22 mouse cellular contexts compared by ENCODE assay signal in genomic region chr6:9028501-9028900, GRCm38 (mm10).
DNase-seq lines count a peak whose midpoint lies in the region; TF ChIP-seq lines count a peak whose summit lies in the region.
"Had no signal": no experiment of that assay in that cellular context is flagged by ENCODE, and none has a peak within 500 bp of the region (broad histone marks: within the 10 kb centered on the region; RNA-seq: fewer than 3 reads in every experiment).

No protein-coding gene starts in this region.

- H3K4me1 ChIP-seq in CH12.LX (ENCODE audit: control insufficient read depth in 1 of 2, insufficient read depth in 2 of 2) (peaks cover 2 to 28% of the 10 kb centered on the region in 2 experiments; a peak in 3 of 4 replicates), ES-E14 (ENCODE audit: control insufficient read depth in 2 of 2, insufficient read depth in 2 of 2, low read length in 2 of 2, poor library complexity in 1 of 2) (no peaks in the 10 kb centered on the region)
- H3K4me1 ChIP-seq: embryonic facial prominence, embryonic 13.5 days; embryonic facial prominence, embryonic 15.5 days; forebrain, embryonic 10.5 days; forebrain, embryonic 12.5 days had no signal

- no peaks in the 10 kb centered on the region for H3K79me2 ChIP-seq in CH12.LX (replicated peaks; ENCODE audit: control insufficient read depth, extremely low read depth, insufficient read depth, poor library complexity, severe bottlenecking)

- H3K27ac ChIP-seq in CH12.LX (ENCODE audit: insufficient read depth, low read depth) (no peak overlapping the region), ES-E14 (ENCODE audit: insufficient read depth, low read depth, low read length, poor library complexity, severe bottlenecking) (no peak overlapping the region)
- H3K27ac ChIP-seq: embryonic facial prominence, embryonic 13.5 days; embryonic facial prominence, embryonic 15.5 days; forebrain, embryonic 10.5 days; forebrain, embryonic 12.5 days had no signal

- in situ Hi-C loops in CH12.LX (cut with MboI; ENCODE audit: low pct_ligation_motif_present, low pct_unique_long_range_greater_than_20kb, low sequenced_read_pairs), result no loop called here
- in situ Hi-C loops in ES-E14 (cut with MboI; ENCODE audit: low sequenced_read_pairs in 2 of 2, unreplicated experiment in 2 of 2), result no loop called here

- H3K9me3 ChIP-seq in CH12.LX (replicated peaks; ENCODE audit: low read length), result no peaks in the 10 kb centered on the region
- no peaks in the 10 kb centered on the region for H3K9me3 ChIP-seq in ES-E14 (ENCODE audit: control insufficient read depth, insufficient read depth, low read depth, low read length)
- H3K9me3 ChIP-seq: embryonic facial prominence, embryonic 13.5 days; embryonic facial prominence, embryonic 15.5 days; forebrain, embryonic 10.5 days; forebrain, embryonic 12.5 days; G1E had no signal

- peak; percentile 82 for TF ChIP-seq EP300 in CH12.LX (IDR thresholded peaks at IDR 0.05; ENCODE audit: low read length)

- TF ChIP-seq CTCF in CH12.LX (conservative IDR thresholded peaks at IDR 0.05 in 1 of 2, IDR thresholded peaks at IDR 0.05 in 1 of 2; ENCODE audit: low read depth in 2 of 2, low read length in 2 of 2), result no peak

- H3K4me2 ChIP-seq in CH12.LX (ENCODE audit: insufficient read depth, low read depth, poor library complexity, severe bottlenecking), result no peak overlapping the region
- H3K4me2 ChIP-seq: embryonic facial prominence, embryonic 13.5 days; embryonic facial prominence, embryonic 15.5 days; forebrain, embryonic 12.5 days had no signal

- no peaks in the 10 kb centered on the region for H3K27me3 ChIP-seq in CH12.LX (replicated peaks)
- H3K27me3 ChIP-seq: embryonic facial prominence, embryonic 13.5 days; embryonic facial prominence, embryonic 15.5 days; forebrain, embryonic 12.5 days; Patski had no signal

- dilution Hi-C loops in CH12.LX (cut with MboI; ENCODE audit: extremely low pct_ligation_motif_present, extremely low pct_unique_long_range_greater_than_20kb, low sequenced_read_pairs), result no loop called here

- H3K4me3 ChIP-seq in CH12.LX (replicated peaks in 1 of 3; ENCODE audit: low read depth in 2 of 3, low read length in 2 of 3, poor library complexity in 1 of 3) (no peak overlapping the region), ES-E14 (ENCODE audit: insufficient read depth in 1 of 2, low read depth in 1 of 2, low read length in 2 of 2, poor library complexity in 1 of 2, severe bottlenecking in 1 of 2) (no peak overlapping the region)
- H3K4me3 ChIP-seq: embryonic facial prominence, embryonic 13.5 days; embryonic facial prominence, embryonic 15.5 days; erythroblast, embryonic 14.5 days; forebrain, embryonic 10.5 days; forebrain, embryonic 12.5 days had no signal

- no peak; the same call in 1 of the 2 replicates for TF ChIP-seq RAD21 in CH12.LX (IDR thresholded peaks at IDR 0.05; ENCODE audit: low read depth, low read length)

- no peaks in the 10 kb centered on the region for H3K36me3 ChIP-seq in CH12.LX (replicated peaks in 1 of 2; ENCODE audit: control insufficient read depth in 1 of 2, insufficient read depth in 1 of 2, low read length in 1 of 2)
- no peaks in the 10 kb centered on the region for H3K36me3 ChIP-seq in ES-E14 (ENCODE audit: control insufficient read depth, insufficient read depth, low read length, poor library complexity, severe bottlenecking)
- H3K36me3 ChIP-seq: embryonic facial prominence, embryonic 13.5 days; embryonic facial prominence, embryonic 15.5 days; forebrain, embryonic 10.5 days; forebrain, embryonic 12.5 days; G1E had no signal

- no peak overlapping the region for H3K9ac ChIP-seq in CH12.LX (ENCODE audit: insufficient read depth, low read depth)
- H3K9ac ChIP-seq in ES-E14 (ENCODE audit: insufficient read depth, low read depth, low read length, poor library complexity, severe bottlenecking), result no peak overlapping the region
- H3K9ac ChIP-seq: embryonic facial prominence, embryonic 13.5 days; embryonic facial prominence, embryonic 15.5 days; forebrain, embryonic 12.5 days had no signal

- DNase-seq in CH12.LX (ENCODE audit: extremely low read depth), result peak; percentile 76
- peak; percentile 1 for DNase-seq in ES-E14 (ENCODE audit: low read depth, low spot score)
- peak; percentile 31 for DNase-seq in ZHBTc4 (ENCODE audit: low read depth, low spot score)
- no peak for DNase-seq in layer of hippocampus, postnatal 10 days (ENCODE audit: low spot score in 2 of 2)
- DNase-seq in B cell, adult 2 months, result no peak
- DNase-seq: adrenal gland, adult 8-10 months; adrenal gland, postnatal 14 days; adrenal gland, postnatal 36 days; cerebellum, adult 11 months; cerebellum, adult 18-20 months; cerebellum, adult 8-10 months; cerebellum, adult 9-11 months; cerebellum, postnatal 14 days; cerebellum, postnatal 36 days; embryo, embryonic 11 days had no signal

- TF ChIP-seq POLR2A in CH12.LX (IDR thresholded peaks at IDR 0.05; ENCODE audit: low read depth, low read length), result no peak

TF ChIP-seq in CH12.LX, 34 proteins besides CTCF, POLR2A, EP300 and RAD21 (continues in another document):
- TF ChIP-seq BHLHE40 (IDR thresholded peaks at IDR 0.05; ENCODE audit: low read depth, low read length) (peak; percentile 71), POLR2AphosphoS2 (IDR thresholded peaks at IDR 0.05; ENCODE audit: low read depth, low read length) (no peak), ETS1 (conservative IDR thresholded peaks at IDR 0.05; ENCODE audit: low read depth, low read length) (peak; percentile 71), MAX (IDR thresholded peaks at IDR 0.05; ENCODE audit: low read length) (peak; percentile 85), NRF1 (IDR thresholded peaks at IDR 0.05; ENCODE audit: low read depth, low read length) (no peak), TCF12 (IDR thresholded peaks at IDR 0.05; ENCODE audit: low read depth, low read length) (peak; percentile 41; the same call in 1 of the 2 replicates), HCFC1 (IDR thresholded peaks at IDR 0.05; ENCODE audit: low read depth, low read length) (peak; percentile 17; the same call in 1 of the 2 replicates), ZNF384 (IDR thresholded peaks at IDR 0.05; ENCODE audit: low read depth, low read length) (peak; percentile 59), E2F4 (IDR thresholded peaks at IDR 0.05; ENCODE audit: insufficient replicate concordance, low read depth, low read length) (no peak), MEF2A (IDR thresholded peaks at IDR 0.05; ENCODE audit: borderline replicate concordance, low read depth, low read length) (peak; percentile 92), IRF4 (IDR thresholded peaks at IDR 0.05; ENCODE audit: low read depth, low read length) (peak; percentile 72), ZKSCAN1 (IDR thresholded peaks at IDR 0.05; ENCODE audit: borderline replicate concordance, low read depth, low read length) (no peak), MXI1 (IDR thresholded peaks at IDR 0.05; ENCODE audit: low read depth, low read length) (no peak), ELF1 (IDR thresholded peaks at IDR 0.05; ENCODE audit: low read depth, low read length) (0 out of 2 replicates have a peak, but pooled peaks have one; percentile 25), ZC3H11A (IDR thresholded peaks at IDR 0.05; ENCODE audit: low read depth, low read length) (no peak), MAZ (IDR thresholded peaks at IDR 0.05; ENCODE audit: low read depth, low read length) (0 out of 2 replicates have a peak, but pooled peaks have one; percentile 56), ZMIZ1 (IDR thresholded peaks at IDR 0.05; ENCODE audit: low read depth, low read length) (no peak), TBP (conservative IDR thresholded peaks at IDR 0.05; ENCODE audit: low read depth, low read length) (0 out of 2 replicates have a peak, but pooled peaks have one; percentile 21), GABPA (IDR thresholded peaks at IDR 0.05; ENCODE audit: insufficient replicate concordance, low read depth, low read length) (no peak), SIN3A (IDR thresholded peaks at IDR 0.05; ENCODE audit: low read length) (0 out of 2 replicates have a peak, but pooled peaks have one; percentile 34)

TF ChIP-seq in ES-E14, 5 proteins besides CTCF, POLR2A, EP300 and RAD21:
- no peak for TF ChIP-seq ZNF384 (IDR thresholded peaks at IDR 0.05; ENCODE audit: low read depth, low read length)
- no peak for TF ChIP-seq MAFK (IDR thresholded peaks at IDR 0.05; ENCODE audit: insufficient read depth, low read depth, low read length)
- no peak for TF ChIP-seq ZC3H11A (IDR thresholded peaks at IDR 0.05; ENCODE audit: borderline replicate concordance, low read depth, low read length)
- TF ChIP-seq CHD2 (IDR thresholded peaks at IDR 0.05; ENCODE audit: low read depth, low read length), result no peak
- no peak for TF ChIP-seq HCFC1 (IDR thresholded peaks at IDR 0.05; ENCODE audit: borderline replicate concordance, insufficient read depth, low read length)
TF ChIP-seq in ES-E14: peak in this region for 0.

Comparison
In these comparisons a context has a peak if more than half of its experiments do, and no peak if none do; other contexts are left out.
1. DNase-seq: peak in CH12.LX (single experiment), ES-E14 (single experiment) and ZHBTc4 (single experiment); none in layer of hippocampus, postnatal 10 days (0 of 2) and B cell, adult 2 months (0 of 2).